Mouse (Mus musculus): ENCODE data around the gene Sh2d3c.

DNA sequence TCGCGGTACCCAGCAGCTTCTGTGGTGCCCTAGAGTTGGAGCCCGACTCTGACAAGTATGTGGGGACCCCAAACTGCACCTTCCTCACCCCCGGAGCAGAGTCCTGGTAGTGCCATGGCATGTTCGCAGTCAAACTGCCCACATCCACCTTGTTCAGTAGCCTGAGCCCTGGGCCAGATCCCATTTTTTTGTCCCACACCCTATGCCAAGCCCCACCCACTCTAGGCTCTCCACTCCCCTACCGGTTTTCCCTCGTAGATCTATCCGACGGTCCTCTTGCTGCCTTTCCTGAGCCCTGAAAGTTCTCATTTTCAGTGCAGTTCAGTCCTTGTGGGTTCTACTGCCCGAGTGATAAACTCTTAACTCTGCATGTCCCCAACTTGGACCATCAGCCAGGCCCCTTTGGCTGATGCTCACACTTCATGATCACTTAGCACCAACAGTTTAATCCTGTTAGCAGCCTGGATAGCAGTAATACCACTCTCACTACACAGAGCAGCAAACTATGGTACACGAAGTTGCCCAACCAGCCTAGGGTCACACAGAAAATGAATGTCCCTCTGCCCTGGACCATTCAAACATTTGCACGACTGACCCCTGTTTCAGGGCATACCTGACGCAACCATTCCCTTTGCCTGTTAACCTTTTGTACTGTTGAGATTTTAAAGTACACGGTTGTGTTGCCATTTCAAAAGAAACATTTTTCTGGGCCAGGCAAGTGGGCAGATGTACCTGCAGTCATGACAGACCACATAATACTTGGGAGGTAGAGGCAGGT lies 19.7 kb upstream of the Sh2d3c start:
- TF ChIP-seq POLR2A (IDR thresholded peaks at IDR 0.05; ENCODE audit: low read depth, low read length) (no peak), CTCF (IDR thresholded peaks at IDR 0.05; ENCODE audit: extremely low read depth, insufficient read length, insufficient replicate concordance, low read depth, low read length) (no peak)

Data from small intestine, adult 2 months (tissue).